Mouse (Mus musculus) forebrain, embryonic 16.5 days (tissue): ENCODE measurements around the gene Defa36. TPM values are rescaled to one million over a fixed set of nuclear protein-coding genes. Genes with fewer than 3 reads are reported as not detected.
"Not testable (repeated sequence)": the region's sequence is repeated elsewhere in the genome, so short reads cannot be mapped to it uniquely, and the experiment has no call there.

Experiments used
- ATAC-seq: fragments of 200-750 bp; cut with Nextera tagmentation; 2 replicates; pipeline ENCODE4 v1.8.0; 2017; ENCODE audit warnings: mild to moderate bottlenecking, moderate library complexity
- H3K27ac ChIP-seq: fragments of 300-500 bp; sonication (generic); 2 replicates; pipeline ENCODE4 v1.5.1; 2014; ENCODE audit warnings: low read length, control low read depth
- H3K27me3 ChIP-seq: fragments of 300-500 bp; sonication (generic); replicated peaks from 2 replicates; pipeline ENCODE4 v1.6.1; 2014; ENCODE audit warnings: low read length; ENCODE audit not compliant: control insufficient read depth, insufficient read depth
- H3K36me3 ChIP-seq: fragments of 300-500 bp; sonication (generic); 2 replicates; pipeline ENCODE4 v1.6.1; 2014; ENCODE audit not compliant: control insufficient read depth, insufficient read depth
- H3K4me1 ChIP-seq: fragments of 300-500 bp; sonication (generic); replicated peaks from 2 replicates; pipeline ENCODE4 v1.6.1; 2014; ENCODE audit warnings: low read length; ENCODE audit not compliant: control insufficient read depth, insufficient read depth
- H3K4me2 ChIP-seq: fragments of 300-500 bp; sonication (generic); 2 replicates; pipeline ENCODE4 v1.6.1; 2014; ENCODE audit warnings: mild to moderate bottlenecking, low read length, control low read depth
- H3K4me3 ChIP-seq: fragments of 300-500 bp; sonication (generic); replicated peaks from 2 replicates; pipeline ENCODE4 v1.5.1; 2014; ENCODE audit warnings: mild to moderate bottlenecking, low read length, control low read depth
- H3K9ac ChIP-seq: fragments of 300-500 bp; sonication (generic); replicated peaks from 2 replicates; pipeline ENCODE4 v1.6.1; 2014; ENCODE audit warnings: low read depth, low read length, control low read depth
- H3K9me3 ChIP-seq: fragments of 300-500 bp; sonication (generic); 2 replicates; pipeline ENCODE4 v1.6.1; 2016; ENCODE audit warnings: low read length; ENCODE audit not compliant: control insufficient read depth
- WGBS: fragments of 180-500 bp; shearing (Covaris S2); extraction: QIAGEN DNeasy Blood & Tissue Kit; methylation state at CpG from one replicate; pipeline ENCODE4 v1.1.7; 2014; 5-methylcytosine and 5-hydroxymethylcytosine counted together
- polyA plus RNA-seq: library from polyadenylated mRNA; unstranded; fragments of >200 nt; fragmentation: Nextera tagmentation; extraction: Ambion mirVana; gene quantifications from 2 replicates; pipeline ENCODE4 v1.2.1, GENCODE M21; 2015

Gene Defa36
- polyA plus RNA-seq: not detected in 2 replicates

DNA sequence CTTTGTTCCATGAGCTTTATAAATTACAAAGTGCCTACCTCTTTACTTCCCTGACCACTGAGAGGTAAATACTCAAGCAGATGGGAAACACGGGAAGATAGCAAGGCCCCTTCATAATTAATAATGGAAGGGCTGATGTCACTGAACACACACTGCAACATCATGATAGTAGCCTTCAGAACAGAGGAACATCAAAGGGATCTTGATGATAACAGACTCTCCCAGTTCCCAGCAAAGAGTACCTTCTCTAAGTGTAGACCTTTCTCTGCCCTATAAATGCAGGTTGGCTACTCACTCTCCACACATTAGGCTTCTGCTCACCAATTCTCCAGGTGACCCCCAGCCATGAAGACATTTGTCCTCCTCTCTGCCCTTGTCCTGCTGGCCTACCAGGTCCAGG is at the start of gene Defa36:
Defa36 (plus strand) TSS at position 301 of the 400 bp plus-strand sequence.
- WGBS: no CpG with 5 or more reads among the region's 1 CpGs
- ATAC-seq: not testable (repeated sequence)

DNA sequence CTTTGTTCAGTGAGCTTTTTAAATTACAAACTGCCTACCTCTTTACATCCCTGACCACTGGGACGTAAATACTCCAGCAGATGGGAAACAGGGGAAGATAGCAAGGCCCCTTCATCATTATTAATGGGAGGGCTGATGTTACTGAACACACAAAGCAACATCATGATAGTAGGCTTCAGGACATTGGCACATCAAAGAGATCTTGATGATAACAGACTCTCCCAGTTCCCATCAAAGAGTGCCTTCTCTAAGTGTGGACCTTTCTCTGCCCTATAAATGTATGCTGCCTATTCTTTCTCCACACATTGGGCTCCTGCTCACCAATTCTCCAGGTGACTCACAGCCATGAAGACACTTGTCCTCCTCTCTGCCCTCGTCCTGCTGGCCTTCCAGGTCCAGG is 49.0 kb upstream of the Defa36 start, which contains the start of gene Defa2:
Defa2 (plus strand) TSS at position 301 of the 400 bp plus-strand sequence.
- not testable (repeated sequence) for H3K27ac ChIP-seq, H3K4me2 ChIP-seq, H3K4me1 ChIP-seq, ATAC-seq, H3K9ac ChIP-seq, H3K9me3 ChIP-seq, H3K36me3 ChIP-seq, H3K4me3 ChIP-seq, H3K27me3 ChIP-seq
- no CpG with 5 or more reads among the region's 2 CpGs for WGBS

More for the DNA sequence above, at the start of gene Defa36:
- H3K4me1 ChIP-seq, H3K9ac ChIP-seq, H3K9me3 ChIP-seq, H3K27me3 ChIP-seq, H3K4me2 ChIP-seq, H3K36me3 ChIP-seq, H3K27ac ChIP-seq, H3K4me3 ChIP-seq: not testable (repeated sequence)

DNA sequence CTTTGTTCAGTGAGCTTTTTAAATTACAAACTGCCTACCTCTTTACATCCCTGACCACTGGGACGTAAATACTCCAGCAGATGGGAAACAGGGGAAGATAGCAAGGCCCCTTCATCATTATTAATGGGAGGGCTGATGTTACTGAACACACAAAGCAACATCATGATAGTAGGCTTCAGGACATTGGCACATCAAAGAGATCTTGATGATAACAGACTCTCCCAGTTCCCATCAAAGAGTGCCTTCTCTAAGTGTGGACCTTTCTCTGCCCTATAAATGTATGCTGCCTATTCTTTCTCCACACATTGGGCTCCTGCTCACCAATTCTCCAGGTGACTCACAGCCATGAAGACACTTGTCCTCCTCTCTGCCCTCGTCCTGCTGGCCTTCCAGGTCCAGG is 35.7 kb upstream of the Defa36 start, which contains the start of gene Defa33:
Defa33 (plus strand) TSS at position 301 of the 400 bp plus-strand sequence.
- H3K4me2 ChIP-seq, H3K4me3 ChIP-seq, H3K27me3 ChIP-seq, ATAC-seq, H3K4me1 ChIP-seq, H3K9ac ChIP-seq, H3K27ac ChIP-seq, H3K36me3 ChIP-seq, H3K9me3 ChIP-seq: not testable (repeated sequence)
- no CpG with 5 or more reads among the region's 2 CpGs for WGBS

DNA sequence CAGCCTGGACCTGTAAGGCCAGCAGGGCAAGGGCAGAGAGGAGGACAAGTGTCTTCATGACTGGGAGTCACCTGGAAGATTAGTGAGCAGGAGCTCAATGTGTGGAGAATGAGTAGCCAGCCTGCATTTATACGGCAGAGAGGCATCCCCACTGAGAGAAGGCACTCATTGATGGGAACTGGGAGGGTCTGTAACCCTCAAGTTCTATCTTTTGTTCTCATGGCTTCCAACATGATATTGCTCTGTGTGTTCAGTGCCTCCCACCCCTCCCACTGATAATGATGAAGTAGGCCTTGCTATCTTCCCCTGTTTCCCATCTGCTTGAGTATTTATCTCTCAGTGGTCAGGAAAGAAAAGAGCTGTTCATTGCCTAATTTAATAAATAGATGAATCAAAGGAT is 29.2 kb downstream of the Defa36 start, which contains the start of gene Gm7849:
Gm7849 (minus strand) TSS at position 101 of the 400 bp plus-strand sequence.
- H3K27ac ChIP-seq, H3K9me3 ChIP-seq, H3K27me3 ChIP-seq, ATAC-seq, H3K9ac ChIP-seq, H3K4me2 ChIP-seq, H3K4me1 ChIP-seq, H3K36me3 ChIP-seq, H3K4me3 ChIP-seq: not testable (repeated sequence)
- no CpG with 5 or more reads among the region's 1 CpGs for WGBS

Other genes with a start within 250 kb of the Defa36 start
- not detected in 2 replicates for gene Defa31, start 235.8 kb upstream of the Defa36 start, polyA plus RNA-seq
- gene Gm15293, start 225.8 kb upstream of the Defa36 start, polyA plus RNA-seq: not detected in 2 replicates
- not detected in 2 replicates for gene Gm15292, start 177.7 kb upstream of the Defa36 start, polyA plus RNA-seq
- not detected in 2 replicates for gene Defa27, start 111.9 kb upstream of the Defa36 start, polyA plus RNA-seq
- gene Defa29, start 100.4 kb upstream of the Defa36 start, polyA plus RNA-seq: not detected in 2 replicates
- gene Defa2, start 48.9 kb upstream of the Defa36 start, polyA plus RNA-seq: not detected in 2 replicates
- gene Defa33, start 35.6 kb upstream of the Defa36 start, polyA plus RNA-seq: not detected in 2 replicates
- gene Gm7849, start 29.1 kb downstream of the Defa36 start, polyA plus RNA-seq: not detected in 2 replicates
- gene Defa20, start 81.8 kb downstream of the Defa36 start, polyA plus RNA-seq: not detected in 2 replicates
- not detected in 2 replicates for gene Defa32, start 101.6 kb downstream of the Defa36 start, polyA plus RNA-seq
- gene Defa37, start 138.0 kb downstream of the Defa36 start, polyA plus RNA-seq: not detected in 2 replicates
- gene Defa28, start 155.6 kb downstream of the Defa36 start, polyA plus RNA-seq: not detected in 2 replicates
- not detected in 2 replicates for gene Gm7861, start 167.1 kb downstream of the Defa36 start, polyA plus RNA-seq
- not detected in 2 replicates for gene Defa26, start 190.8 kb downstream of the Defa36 start, polyA plus RNA-seq
- gene Defa17, start 228.4 kb downstream of the Defa36 start, polyA plus RNA-seq: not detected in 2 replicates
- not detected in 2 replicates for gene Defa34, start 238.4 kb downstream of the Defa36 start, polyA plus RNA-seq